Mouse (Mus musculus) testis, adult 2 months (tissue): ENCODE results near the gene Ptgds.

Experiments
- CTCF ChIP-seq: fragments of 200-500 bp; IDR thresholded peaks from 2 replicates; pipeline ENCODE4 v1.5.1; 2012; ENCODE audit warnings: low read depth, mild to moderate bottlenecking, inconsistent platforms, low read length, moderate library complexity; ENCODE audit not compliant: control insufficient read depth, insufficient read depth, insufficient replicate concordance
- POLR2A ChIP-seq: fragments of 200-500 bp; IDR thresholded peaks from 2 replicates; pipeline ENCODE4 v1.6.1; 2012; ENCODE audit warnings: low read depth, mild to moderate bottlenecking, inconsistent platforms, low read length, moderate library complexity; ENCODE audit not compliant: control insufficient read depth

- no peak for TF ChIP-seq POLR2A
- no peak for TF ChIP-seq CTCF
Measured at GRCm38 (mm10) chr2:25505860-25506259, 36.0 kb upstream of the Ptgds start.
